Mouse (Mus musculus) liver, postnatal 0 days (tissue): ENCODE results near the gene Smg8.

ENCODE experiments used
- CTCF ChIP-seq: sonication (generic); IDR thresholded peaks from 2 replicates; pipeline ENCODE4 v1.5.1; 2016; ENCODE audit warnings: antibody characterized with exemption, low read depth
- EP300 ChIP-seq: IDR thresholded peaks from 2 replicates; pipeline ENCODE4 v1.6.1; 2016; ENCODE audit warnings: antibody characterized with exemption, low read depth, mild to moderate bottlenecking

DNA sequence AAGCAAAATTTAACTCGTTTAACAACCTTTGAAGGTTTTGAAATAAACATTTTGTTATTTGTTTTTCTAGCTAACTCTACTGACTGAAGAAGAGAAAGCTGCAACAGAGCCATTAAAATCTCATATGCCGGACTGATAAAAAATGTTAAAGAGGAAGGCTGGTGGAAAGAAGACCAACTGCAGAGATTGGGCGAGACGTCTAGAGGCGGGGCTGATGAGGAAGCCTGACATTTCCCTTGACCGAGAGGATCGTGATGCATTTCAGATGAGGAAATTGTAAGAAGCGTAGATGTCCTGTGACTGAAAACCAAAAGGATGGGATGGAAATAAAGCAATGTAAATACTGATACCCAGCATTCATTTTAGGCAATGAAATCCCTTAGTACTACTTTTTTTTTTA lies 35.3 kb upstream of the Smg8 start:
- TF ChIP-seq CTCF (no peak), EP300 (no peak)
